Mouse (Mus musculus) activated CD4-positive, CD25-positive, alpha-beta regulatory T cell, adult 4 months (primary cell): ENCODE measurements around the gene Olfr9. TPM values are rescaled to one million over a fixed set of nuclear protein-coding genes. Genes with fewer than 3 reads are reported as not detected.
"Not testable (repeated sequence)": the region's sequence is repeated elsewhere in the genome, so short reads cannot be mapped to it uniquely, and the experiment has no call there.

Experiments used
- ATAC-seq: one replicate; pipeline ENCODE4 v1.8.0; 2017
- polyA plus RNA-seq, 2 experiments: library from polyadenylated mRNA; unstranded; fragments of 100-300 nt; shearing (Covaris generic); gene quantifications; one replicate each; pipeline ENCODE4 v1.2.1; 2017

The Olfr9 gene
- polyA plus RNA-seq = not detected

GRCm38 (mm10) chr10:128989131-128989530, at the start of gene Olfr9:
Gene Olfr9, plus strand, starts transcription at chr10:128989431.
- not testable (repeated sequence) for ATAC-seq

GRCm38 (mm10) chr10:128940475-128941061, 48.7 kb upstream of the Olfr9 start:
- peak; percentile 97 for ATAC-seq

- ATAC-seq = no peak
These were observed 43.6 kb upstream of the Olfr9 start for GRCm38 (mm10) chr10:128945675-128946074.

- ATAC-seq = no peak
These were observed 41.7 kb upstream of the Olfr9 start for GRCm38 (mm10) chr10:128947496-128947895.

- no peak for ATAC-seq
These were observed 38.9 kb upstream of the Olfr9 start for GRCm38 (mm10) chr10:128950208-128950887.

GRCm38 (mm10) chr10:128958340-128958739, 30.9 kb upstream of the Olfr9 start:
- ATAC-seq = no peak

GRCm38 (mm10) chr10:128960142-128960541, 29.1 kb upstream of the Olfr9 start:
- ATAC-seq = no peak

- no peak for ATAC-seq
These were observed 28.3 kb upstream of the Olfr9 start, which contains the start of gene Mettl7b for GRCm38 (mm10) chr10:128960590-128961584. Gene Mettl7b, minus strand, starts transcription at chr10:128960988.

- no peak for ATAC-seq
These were observed 24.3 kb upstream of the Olfr9 start for GRCm38 (mm10) chr10:128964961-128965360.

- no peak for ATAC-seq
These were observed 23.4 kb upstream of the Olfr9 start for GRCm38 (mm10) chr10:128965871-128966270.

- no peak for ATAC-seq
These were observed 20.9 kb upstream of the Olfr9 start for GRCm38 (mm10) chr10:128968341-128968749.

GRCm38 (mm10) chr10:128970740-128971250, 18.4 kb upstream of the Olfr9 start:
- ATAC-seq = no peak

GRCm38 (mm10) chr10:128972841-128973240, 16.4 kb upstream of the Olfr9 start:
- ATAC-seq = no peak

- ATAC-seq = no peak
These were observed 12.8 kb upstream of the Olfr9 start for GRCm38 (mm10) chr10:128976395-128976794.

- ATAC-seq = peak; percentile 43
These were observed 11.6 kb upstream of the Olfr9 start for GRCm38 (mm10) chr10:128977522-128978114.

- no peak for ATAC-seq
These were observed 8.4 kb upstream of the Olfr9 start for GRCm38 (mm10) chr10:128980644-128981365.

- peak; percentile 50 for ATAC-seq
These were observed 1.1 kb downstream of the Olfr9 start for GRCm38 (mm10) chr10:128990129-128990850.

- ATAC-seq = peak; percentile 54
These were observed 1.8 kb downstream of the Olfr9 start for GRCm38 (mm10) chr10:128990994-128991393.

GRCm38 (mm10) chr10:128995796-128996195, 6.6 kb downstream of the Olfr9 start:
- no peak for ATAC-seq

GRCm38 (mm10) chr10:128996523-128997040, 7.4 kb downstream of the Olfr9 start:
- no peak for ATAC-seq
